Mouse (Mus musculus) kidney, adult 11 months (tissue): ENCODE data around the gene Erv3.

Source experiments
- DNase-seq: peaks from one replicate; pipeline ENCODE4 v3.0.0; 2022

Erv3 gene

GRCm38 (mm10) chr2:131820932-131821707 lies 38.4 kb downstream of the Erv3 start:
- DNase-seq: peak; percentile 45

- DNase-seq: peak; percentile 47
Observed at GRCm38 (mm10) chr2:131820088-131820675, 39.4 kb downstream of the Erv3 start.

- DNase-seq: no peak
Observed at GRCm38 (mm10) chr2:131814327-131814726, 45.2 kb downstream of the Erv3 start.

DNA sequence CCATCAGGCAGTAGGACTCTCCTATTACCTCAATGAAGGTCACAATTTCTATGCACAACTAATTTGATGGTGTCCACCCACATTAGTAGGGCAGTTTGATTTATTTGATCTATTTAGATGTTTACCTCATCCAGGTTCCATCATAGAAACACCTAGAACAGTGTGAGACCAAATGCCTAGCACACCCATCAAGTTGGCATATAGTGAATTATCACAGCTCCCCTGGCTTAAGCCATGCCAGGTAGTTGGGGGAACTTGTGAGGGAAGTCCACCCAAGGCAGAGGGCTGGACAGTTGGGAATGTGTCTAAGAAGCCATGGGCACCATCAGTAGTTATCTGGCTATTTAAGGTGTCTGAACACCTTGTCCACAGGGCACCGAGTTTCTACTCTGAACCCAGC lies 46.1 kb downstream of the Erv3 start:
- no peak for DNase-seq

DNA sequence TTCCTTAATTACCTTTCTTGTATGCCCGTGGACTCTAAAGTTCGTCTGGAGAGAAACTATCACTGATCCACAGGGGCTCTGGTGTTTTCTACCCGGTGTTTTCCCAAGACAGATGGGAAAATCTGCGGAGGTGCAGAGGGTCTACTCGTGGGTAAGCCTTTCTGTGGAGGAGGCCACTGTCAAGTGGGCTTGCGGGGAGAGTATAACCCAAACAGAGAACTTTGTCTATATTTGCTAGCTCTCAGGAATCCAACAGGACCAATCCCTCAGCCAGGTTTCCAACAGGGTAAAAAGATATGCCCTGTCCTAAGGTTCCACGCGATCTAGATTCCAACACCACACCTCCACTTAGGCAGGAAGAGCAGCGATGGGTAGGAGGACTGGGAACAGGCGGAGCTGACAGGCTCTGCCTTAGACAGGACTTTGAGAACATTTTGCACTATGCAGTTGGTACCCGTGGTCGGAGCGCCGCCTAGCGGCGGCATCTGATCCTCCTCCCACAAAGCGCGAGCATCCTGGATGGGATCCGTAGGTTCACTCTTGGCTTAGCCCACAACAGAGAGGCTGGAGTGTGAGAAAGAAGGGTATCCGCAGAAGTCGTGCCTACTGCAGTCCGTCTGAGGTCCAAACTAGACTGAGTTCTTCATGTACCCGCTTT lies 46.9 kb downstream of the Erv3 start:
- peak; percentile 40 for DNase-seq

- no peak for DNase-seq
Observed at GRCm38 (mm10) chr2:131811607-131812006, 47.9 kb downstream of the Erv3 start.

GRCm38 (mm10) chr2:131808856-131809255 lies 50.7 kb downstream of the Erv3 start:
- no peak for DNase-seq

GRCm38 (mm10) chr2:131807660-131808059 lies 51.9 kb downstream of the Erv3 start:
- no peak for DNase-seq

- DNase-seq: no peak
Observed at GRCm38 (mm10) chr2:131806863-131807262, 52.7 kb downstream of the Erv3 start.

- DNase-seq: no peak
Observed at GRCm38 (mm10) chr2:131805306-131805705, 54.2 kb downstream of the Erv3 start.

- DNase-seq: no peak
Observed at GRCm38 (mm10) chr2:131803801-131804200, 55.7 kb downstream of the Erv3 start.
